ENCODE assay signal across 9 mouse cellular contexts in the genomic region with DNA sequence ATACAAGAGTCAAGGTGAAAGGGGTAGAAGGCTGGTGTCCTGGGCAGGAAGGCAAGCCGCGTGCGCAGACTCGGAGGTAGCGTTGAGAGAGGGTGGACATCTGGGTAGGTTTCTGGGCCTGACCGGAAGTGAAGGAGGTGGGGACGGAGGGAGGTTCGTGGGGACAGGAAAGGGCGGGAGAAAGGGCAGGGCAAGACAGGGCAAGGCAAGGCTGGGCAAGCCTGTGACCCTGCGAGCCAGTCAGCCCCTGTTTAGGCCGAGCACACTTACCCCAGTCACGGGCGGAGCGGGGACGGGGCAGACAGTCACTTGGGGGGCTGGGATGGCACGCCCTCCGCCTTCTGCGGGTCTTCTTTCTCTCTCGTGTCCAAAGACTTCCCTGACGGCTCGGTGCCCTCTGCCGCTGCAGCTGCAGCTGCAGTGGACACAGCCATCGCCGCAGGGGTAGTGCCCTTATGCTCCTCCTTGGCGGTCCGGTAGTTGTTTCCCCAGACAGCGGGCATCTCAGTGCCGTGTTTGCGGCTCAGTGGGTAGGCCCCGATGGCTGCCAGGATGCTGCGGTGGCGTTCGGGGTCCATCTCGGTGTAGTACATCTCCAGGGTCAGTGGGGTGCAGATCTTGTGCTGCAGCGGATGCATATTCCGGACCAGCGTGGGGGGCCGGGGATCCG. TPM values are rescaled to one million over a fixed set of nuclear protein-coding genes. Genes with fewer than 3 reads are reported as not detected.
A peak's percentile ranks its signal among the peaks of the same experiment; 100 is the strongest.
DNase-seq lines count a peak whose midpoint lies in the region; ATAC-seq and TF ChIP-seq lines count a peak whose summit lies in the region.
"Had no signal": no experiment of that assay in that cellular context is flagged by ENCODE, and none has a peak within 500 bp of the region (broad histone marks: within the 10 kb centered on the region; RNA-seq: fewer than 3 reads in every experiment).

No protein-coding gene starts in this region.

- no peak for DNase-seq in kidney, postnatal 0 days (ENCODE audit: low spot score)
- DNase-seq in kidney, adult 11 months: no peak
- DNase-seq in liver, embryonic 11.5 days (ENCODE audit: low spot score): no peak
- no peak for DNase-seq in thymus, postnatal 36 days
- no peak for DNase-seq in frontal cortex, adult 2 months (ENCODE audit: extremely low spot score in 1 of 2, low spot score in 1 of 2)
- no peak for DNase-seq in cerebellum, adult 11 months

- TF ChIP-seq CTCF in kidney, postnatal 0 days (IDR thresholded peaks at IDR 0.05; ENCODE audit: low read depth): no peak

- no peak overlapping the region for H3K27ac ChIP-seq in kidney, postnatal 0 days
- no peak overlapping the region for H3K27ac ChIP-seq in liver, embryonic 11.5 days (ENCODE audit: low read depth, low read length)
- no peak overlapping the region for H3K27ac ChIP-seq in neural tube, embryonic 14.5 days (ENCODE audit: low read depth, low read length)

- ATAC-seq in kidney, postnatal 0 days (replicated peaks; ENCODE audit: low FRiP score, low read depth): peak; percentile 59; the same call in 1 of the 2 replicates
- ATAC-seq in granulocyte monocyte progenitor cell, adult 5-6 weeks (replicated peaks; ENCODE audit: poor library complexity, severe bottlenecking): peak; percentile 39
- no peak for ATAC-seq in liver, embryonic 11.5 days (replicated peaks; ENCODE audit: low FRiP score)
- ATAC-seq in neural tube, embryonic 14.5 days (ENCODE audit: low read depth): no peak
- ATAC-seq: Patski had no signal

- no peaks in the 10 kb centered on the region for H3K4me1 ChIP-seq in kidney, postnatal 0 days (replicated peaks; ENCODE audit: insufficient read depth, low read length)
- H3K4me1 ChIP-seq in liver, embryonic 11.5 days (replicated peaks; ENCODE audit: control insufficient read depth, insufficient read depth, low read length): no peaks in the 10 kb centered on the region
- no peaks in the 10 kb centered on the region for H3K4me1 ChIP-seq in neural tube, embryonic 14.5 days (ENCODE audit: control insufficient read depth, insufficient read depth, low read length)

- no peaks in the 10 kb centered on the region for H3K9me3 ChIP-seq in kidney, postnatal 0 days (replicated peaks; ENCODE audit: low read length)
- H3K9me3 ChIP-seq in liver, embryonic 11.5 days (ENCODE audit: control insufficient read depth, low read length): no peaks in the 10 kb centered on the region
- H3K9me3 ChIP-seq in neural tube, embryonic 14.5 days (ENCODE audit: control insufficient read depth, low read length): no peaks in the 10 kb centered on the region

- H3K9ac ChIP-seq in kidney, postnatal 0 days (ENCODE audit: low read depth, low read length): peak overlapping the region; percentile 46
- no peak overlapping the region for H3K9ac ChIP-seq in liver, embryonic 11.5 days (ENCODE audit: low read depth, low read length)
- no peak overlapping the region for H3K9ac ChIP-seq in neural tube, embryonic 14.5 days (replicated peaks; ENCODE audit: low read depth, low read length)

- WGBS in kidney, postnatal 0 days: 42% methylated on average over 38 of the region's 39 CpGs
- 32% methylated on average over 39 of the region's 39 CpGs for WGBS in liver, embryonic 11.5 days
- whole genome bisulfite sequencing in neural tube, embryonic 14.5 days: 36% methylated on average over 33 of the region's 39 CpGs

- H3K4me3 ChIP-seq in kidney, postnatal 0 days (replicated peaks; ENCODE audit: low read depth, low read length): peak overlapping the region; percentile 22; the same call in 1 of the 2 replicates
- H3K4me3 ChIP-seq in liver, embryonic 11.5 days (ENCODE audit: low read depth, low read length): peak overlapping the region; percentile 37
- 0 out of 2 replicates have a peak overlapping the region, but pooled peaks have one; percentile 0 for H3K4me3 ChIP-seq in neural tube, embryonic 14.5 days (ENCODE audit: low read depth, low read length)

- H3K36me3 ChIP-seq in kidney, postnatal 0 days (ENCODE audit: insufficient read depth, low read length): no peaks in the 10 kb centered on the region
- H3K36me3 ChIP-seq in liver, embryonic 11.5 days (ENCODE audit: control insufficient read depth, insufficient read depth, low read length): no peaks in the 10 kb centered on the region
- H3K36me3 ChIP-seq in neural tube, embryonic 14.5 days (ENCODE audit: control insufficient read depth, insufficient read depth, low read length): no peaks in the 10 kb centered on the region; the same call in 1 of the 2 replicates

- H3K27me3 ChIP-seq in kidney, postnatal 0 days (ENCODE audit: insufficient read depth, low read length): no peaks in the 10 kb centered on the region
- peaks cover 4% of the 10 kb centered on the region for H3K27me3 ChIP-seq in liver, embryonic 11.5 days (replicated peaks; ENCODE audit: control insufficient read depth, insufficient read depth, low read length)
- no peaks in the 10 kb centered on the region for H3K27me3 ChIP-seq in neural tube, embryonic 14.5 days (ENCODE audit: control insufficient read depth, insufficient read depth, low read length)

- H3K4me2 ChIP-seq in kidney, postnatal 0 days (ENCODE audit: low read length): peak overlapping the region; percentile 56
- peak overlapping the region; percentile 66 for H3K4me2 ChIP-seq in liver, embryonic 11.5 days
- peak overlapping the region; percentile 2; the same call in 1 of the 2 replicates for H3K4me2 ChIP-seq in neural tube, embryonic 14.5 days (ENCODE audit: low read depth, low read length)

RNA-seq across cellular contexts. Expression of gene Caly, which starts 12.2 kb away (rescaled TPM):
- 0.89 and 1.1 TPM in 2 replicates for polyA plus RNA-seq in kidney, postnatal 0 days (2015; fragmentation: Nextera tagmentation; extraction: Ambion mirVana)
- 0.67 TPM in 1 of 2 replicates, not detected in the other for total RNA-seq in granulocyte monocyte progenitor cell, adult 5-6 weeks (2014; fragmentation: Nextera tagmentation)
- total RNA-seq in granulocyte monocyte progenitor cell, adult 5-6 weeks (2017): not detected in 2 replicates
- 0.19 and 0.52 TPM in 2 replicates for polyA plus RNA-seq in liver, embryonic 11.5 days (2014; fragmentation: Nextera tagmentation; extraction: Ambion mirVana)
- 209 and 365 TPM in 2 replicates for polyA plus RNA-seq in neural tube, embryonic 14.5 days (2014; fragmentation: Nextera tagmentation; extraction: Ambion mirVana)
- polyA plus RNA-seq in frontal cortex, adult 2 months (2012; rRNA removed): 468 and 504 TPM in 2 replicates
- polyA plus RNA-seq: Patski had no signal

RNA-seq across cellular contexts. Expression of gene Msx3, which starts 21.3 kb away (rescaled TPM):
- not detected in 2 replicates for polyA plus RNA-seq in kidney, postnatal 0 days (2015; fragmentation: Nextera tagmentation; extraction: Ambion mirVana)
- not detected in 2 replicates for total RNA-seq in granulocyte monocyte progenitor cell, adult 5-6 weeks (2014; fragmentation: Nextera tagmentation)
- total RNA-seq in granulocyte monocyte progenitor cell, adult 5-6 weeks (2017): not detected in 2 replicates
- 0.11 TPM in 1 of 2 replicates, not detected in the other for polyA plus RNA-seq in liver, embryonic 11.5 days (2014; fragmentation: Nextera tagmentation; extraction: Ambion mirVana)
- 6.6 and 8.1 TPM in 2 replicates for polyA plus RNA-seq in neural tube, embryonic 14.5 days (2014; fragmentation: Nextera tagmentation; extraction: Ambion mirVana)
- polyA plus RNA-seq in frontal cortex, adult 2 months (2012; rRNA removed): 0.17 and 0.28 TPM in 2 replicates
- polyA plus RNA-seq: Patski had no signal

RNA-seq across cellular contexts. Expression of gene Prap1, which starts 23.0 kb away (rescaled TPM):
- 3.9 and 6.2 TPM in 2 replicates for polyA plus RNA-seq in kidney, postnatal 0 days (2015; fragmentation: Nextera tagmentation; extraction: Ambion mirVana)
- not detected in 2 replicates for total RNA-seq in granulocyte monocyte progenitor cell, adult 5-6 weeks (2014; fragmentation: Nextera tagmentation)
- total RNA-seq in granulocyte monocyte progenitor cell, adult 5-6 weeks (2017): not detected in 2 replicates
- polyA plus RNA-seq in liver, embryonic 11.5 days (2014; fragmentation: Nextera tagmentation; extraction: Ambion mirVana): not detected in 2 replicates
- 0.48 TPM in 1 of 2 replicates, not detected in the other for polyA plus RNA-seq in neural tube, embryonic 14.5 days (2014; fragmentation: Nextera tagmentation; extraction: Ambion mirVana)
- 4.0 and 10.0 TPM in 2 replicates for polyA plus RNA-seq in frontal cortex, adult 2 months (2012; rRNA removed)
- polyA plus RNA-seq: Patski had no signal

RNA-seq across cellular contexts. Expression of gene Fuom, which starts 32.1 kb away (rescaled TPM):
- polyA plus RNA-seq in kidney, postnatal 0 days (2015; fragmentation: Nextera tagmentation; extraction: Ambion mirVana): 86.8 and 88.4 TPM in 2 replicates
- 4.3 and 13.6 TPM in 2 replicates for total RNA-seq in granulocyte monocyte progenitor cell, adult 5-6 weeks (2014; fragmentation: Nextera tagmentation)
- 2.5 and 12.9 TPM in 2 replicates for total RNA-seq in granulocyte monocyte progenitor cell, adult 5-6 weeks (2017)
- 12.7 and 13.5 TPM in 2 replicates for polyA plus RNA-seq in liver, embryonic 11.5 days (2014; fragmentation: Nextera tagmentation; extraction: Ambion mirVana)
- polyA plus RNA-seq in neural tube, embryonic 14.5 days (2014; fragmentation: Nextera tagmentation; extraction: Ambion mirVana): 42.8 and 51.8 TPM in 2 replicates
- 87.3 and 98.1 TPM in 2 replicates for polyA plus RNA-seq in frontal cortex, adult 2 months (2012; rRNA removed)

RNA-seq across cellular contexts. Expression of gene Tubgcp2, which starts 33.7 kb away (rescaled TPM):
- polyA plus RNA-seq in kidney, postnatal 0 days (2015; fragmentation: Nextera tagmentation; extraction: Ambion mirVana): 34.4 and 39.5 TPM in 2 replicates
- total RNA-seq in granulocyte monocyte progenitor cell, adult 5-6 weeks (2014; fragmentation: Nextera tagmentation): 19.2 and 34.8 TPM in 2 replicates
- total RNA-seq in granulocyte monocyte progenitor cell, adult 5-6 weeks (2017): 36.3 and 40.4 TPM in 2 replicates
- 45.1 and 52.6 TPM in 2 replicates for polyA plus RNA-seq in liver, embryonic 11.5 days (2014; fragmentation: Nextera tagmentation; extraction: Ambion mirVana)
- polyA plus RNA-seq in neural tube, embryonic 14.5 days (2014; fragmentation: Nextera tagmentation; extraction: Ambion mirVana): 57.1 and 61.0 TPM in 2 replicates
- 46.1 and 51.7 TPM in 2 replicates for polyA plus RNA-seq in frontal cortex, adult 2 months (2012; rRNA removed)

Comparison
In these comparisons a context has a peak if more than half of its experiments do, and no peak if none do; other contexts are left out.
1. ATAC-seq: peak in kidney, postnatal 0 days (single experiment) and granulocyte monocyte progenitor cell, adult 5-6 weeks (single experiment); none in liver, embryonic 11.5 days (single experiment) and neural tube, embryonic 14.5 days (single experiment).
2. H3K4me2 ChIP-seq: peak in every context shown above with its lines; median percentile 66 in liver, embryonic 11.5 days; 56 in kidney, postnatal 0 days; 2 in neural tube, embryonic 14.5 days.
3. RNA of gene Caly, which starts 12.2 kb away (polyA plus RNA-seq): 468 to 504 TPM in frontal cortex, adult 2 months and 209 to 365 TPM in neural tube, embryonic 14.5 days; 0.89 to 1.1 TPM in kidney, postnatal 0 days and 0.19 to 0.52 TPM in liver, embryonic 11.5 days; every median in the first group is over 100 times any median in the second.
4. Peak in every context shown above with its lines, with median percentiles within 50 percentile points of each other: H3K4me3 ChIP-seq.